Mouse (Mus musculus): ENCODE data around the gene Rasip1. TPM values are rescaled to one million over a fixed set of nuclear protein-coding genes. Genes with fewer than 3 reads are reported as not detected.

Rasip1 gene
- polyA plus RNA-seq, 1 experiment from 2014 or later = 17.2 TPM

DNA sequence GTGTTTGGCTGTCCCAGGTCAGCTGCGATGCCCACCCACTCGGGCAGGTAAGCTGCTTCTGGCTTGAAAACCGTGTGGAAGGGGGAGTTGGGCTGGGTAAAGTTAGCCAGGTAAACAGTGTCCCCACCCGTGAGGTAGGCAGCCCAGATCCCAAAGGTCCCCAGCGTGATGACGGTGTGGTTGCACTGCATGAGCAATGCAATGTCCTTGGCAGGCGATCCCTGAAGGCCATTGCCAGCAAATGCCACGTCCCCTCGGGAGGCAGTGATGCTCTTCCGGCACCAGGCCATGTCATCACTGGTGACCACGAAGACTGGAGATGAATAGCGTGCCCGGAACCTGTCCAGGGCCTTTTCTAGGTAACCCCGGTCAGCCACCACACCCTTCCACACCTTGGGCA lies 51.2 kb downstream of the Rasip1 start:
- no peak overlapping the region for H3K27ac ChIP-seq
- no peak overlapping the region for H3K4me2 ChIP-seq (replicated peaks)
- 93% methylated on average over 14 of the region's 14 CpGs for WGBS
- H3K9me3 ChIP-seq (ENCODE audit: control insufficient read depth, low read length) = no peaks in the 10 kb centered on the region
- H3K4me3 ChIP-seq (replicated peaks; ENCODE audit: low read length) = no peak overlapping the region
- H3K36me3 ChIP-seq (replicated peaks; ENCODE audit: control insufficient read depth, insufficient read depth) = no peaks in the 10 kb centered on the region
- H3K4me1 ChIP-seq (replicated peaks; ENCODE audit: control insufficient read depth, insufficient read depth, low read length) = no peaks in the 10 kb centered on the region
- H3K27me3 ChIP-seq (ENCODE audit: control insufficient read depth, insufficient read depth, low read length) = no peaks in the 10 kb centered on the region
- no peak for DNase-seq (ENCODE audit: low spot score)
- no peak for ATAC-seq (ENCODE audit: low FRiP score)
- H3K9ac ChIP-seq = no peak overlapping the region

DNA sequence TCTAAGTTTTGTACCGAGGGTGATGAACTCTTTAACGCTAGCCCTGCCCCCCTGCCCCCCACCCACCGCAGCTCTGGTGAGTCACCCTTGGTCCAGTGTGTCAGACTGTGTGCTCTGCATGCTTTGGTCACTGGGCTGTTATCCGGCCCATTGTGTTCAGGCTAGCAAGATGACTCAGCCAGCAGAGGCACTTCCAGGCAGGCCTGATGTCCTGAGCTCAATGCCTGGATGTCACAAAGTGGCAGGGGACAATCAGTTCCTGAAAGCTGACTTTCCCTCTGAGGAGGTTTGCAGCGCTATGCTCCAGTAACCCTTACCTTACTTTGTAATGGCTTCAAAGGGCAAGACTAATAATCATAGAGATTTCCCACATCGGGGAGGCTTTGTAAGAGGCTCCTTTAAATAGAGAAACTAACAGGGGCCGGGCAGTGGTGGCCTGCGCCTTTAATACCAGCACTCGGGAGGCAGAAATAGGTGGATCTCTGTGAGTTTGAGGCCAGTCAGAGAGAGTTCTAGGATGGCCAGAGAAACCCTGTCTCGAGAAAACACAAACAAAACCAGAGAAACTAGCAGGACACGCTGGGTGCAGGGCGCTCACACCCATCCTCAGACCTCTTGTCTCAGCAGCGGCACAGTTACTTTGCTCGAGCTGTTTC lies 52.8 kb downstream of the Rasip1 start:
- ATAC-seq (ENCODE audit: low FRiP score) = no peak
- Histone ChIP-seq H3K4me2 (replicated peaks) (no peak overlapping the region), H3K4me1 (replicated peaks; ENCODE audit: control insufficient read depth, insufficient read depth, low read length) (no peaks in the 10 kb centered on the region), H3K9me3 (ENCODE audit: control insufficient read depth, low read length) (no peaks in the 10 kb centered on the region), H3K9ac (no peak overlapping the region), H3K4me3 (replicated peaks; ENCODE audit: low read length) (no peak overlapping the region), H3K36me3 (replicated peaks; ENCODE audit: control insufficient read depth, insufficient read depth) (no peaks in the 10 kb centered on the region), H3K27me3 (ENCODE audit: control insufficient read depth, insufficient read depth, low read length) (no peaks in the 10 kb centered on the region), H3K27ac (no peak overlapping the region)
- 60% methylated on average over 14 of the region's 14 CpGs for WGBS
- no peak for DNase-seq (ENCODE audit: low spot score)

DNA sequence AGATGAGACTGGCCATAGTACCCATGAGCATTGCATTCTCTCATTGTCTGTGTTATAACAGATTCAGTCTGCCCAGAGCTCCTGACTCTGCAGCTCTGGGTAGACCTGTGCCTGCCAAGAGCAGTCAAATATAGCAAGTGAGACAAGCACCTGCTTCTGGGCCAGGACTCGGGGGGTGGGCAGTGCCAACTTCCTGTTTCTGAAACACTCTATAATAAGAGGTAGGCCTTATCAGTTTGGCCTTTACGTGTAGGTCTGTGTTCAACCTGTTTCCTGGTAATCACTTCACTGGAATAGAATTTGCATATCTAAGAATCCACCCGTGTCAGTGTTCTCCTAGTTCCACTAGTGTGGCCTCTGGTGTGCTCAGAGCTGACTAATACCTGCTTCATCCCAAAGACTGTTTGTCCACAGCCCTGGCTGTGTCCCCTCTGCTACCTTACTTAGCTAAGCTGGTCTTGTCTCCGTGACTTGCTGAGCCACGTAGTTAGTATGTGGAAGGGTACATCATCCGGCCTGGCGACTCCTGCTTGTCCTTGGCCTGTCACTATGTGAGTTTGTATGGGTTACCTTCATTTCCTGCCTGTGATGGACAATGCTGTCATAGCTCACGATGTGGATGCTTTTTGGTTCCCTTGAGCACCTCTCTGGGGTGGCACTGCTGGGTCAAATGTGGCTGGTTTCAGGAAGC lies 53.9 kb downstream of the Rasip1 start:
- ATAC-seq (ENCODE audit: low FRiP score) = no peak
- WGBS = 83% methylated on average over 8 of the region's 8 CpGs

DNA sequence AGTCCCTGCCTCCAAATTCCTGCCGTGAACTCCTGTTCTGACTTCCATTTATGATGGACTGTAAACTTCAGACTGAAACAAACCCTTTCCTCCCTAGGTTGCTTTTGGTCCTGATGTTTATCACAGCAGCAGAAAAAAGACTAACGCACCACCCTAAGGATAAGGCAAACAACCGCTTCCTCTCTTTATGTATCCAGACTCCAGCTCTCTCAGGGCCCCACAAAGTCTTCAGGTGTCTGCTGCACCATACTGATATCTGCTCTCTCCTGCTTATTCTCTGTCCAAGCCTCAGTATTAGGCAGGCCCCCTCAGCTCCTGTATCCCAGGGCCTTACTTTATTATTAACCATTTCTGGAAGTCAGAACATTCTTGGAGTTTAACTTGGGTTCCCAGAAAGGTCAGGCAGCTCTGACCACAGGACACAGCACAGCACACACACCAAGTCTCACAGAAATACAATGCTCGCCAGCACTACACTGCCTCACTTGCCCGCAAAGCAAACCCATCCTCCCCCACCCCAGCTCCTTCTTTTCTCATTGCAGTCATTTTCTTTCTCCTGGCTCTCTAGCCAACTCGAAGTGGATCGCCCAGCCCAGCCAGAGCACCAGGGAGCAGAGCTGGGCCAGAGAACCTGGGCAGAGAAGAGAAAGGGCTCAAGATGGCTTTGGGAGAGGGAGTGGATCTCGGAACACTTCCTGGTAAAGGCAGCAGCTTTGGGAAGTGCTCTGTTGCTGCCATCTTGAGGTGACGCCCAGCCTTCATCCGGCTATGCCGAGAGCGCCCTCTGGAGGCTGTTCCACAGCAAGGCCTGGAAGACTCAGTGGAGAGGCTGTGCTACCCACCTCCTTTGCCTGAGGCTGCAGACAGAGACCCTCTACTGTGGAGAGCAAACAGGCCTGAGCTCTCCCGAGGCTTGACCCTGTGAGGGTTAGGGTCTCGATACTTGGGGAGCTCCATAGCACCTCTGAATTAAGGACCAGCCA lies 55.1 kb downstream of the Rasip1 start:
- Histone ChIP-seq H3K9ac (peak overlapping the region; percentile 48; the same call in 1 of the 2 replicates), H3K27me3 (ENCODE audit: control insufficient read depth, insufficient read depth, low read length) (no peaks in the 10 kb centered on the region)
- 31% methylated on average over 14 of the region's 14 CpGs for WGBS

More for the DNA sequence above, 53.9 kb downstream of the Rasip1 start:
- H3K9ac ChIP-seq = no peak overlapping the region
- no peak overlapping the region for H3K4me3 ChIP-seq (replicated peaks; ENCODE audit: low read length)
- no peaks in the 10 kb centered on the region for H3K9me3 ChIP-seq (ENCODE audit: control insufficient read depth, low read length)
- no peak for DNase-seq (ENCODE audit: low spot score)
- no peak overlapping the region for H3K4me2 ChIP-seq (replicated peaks)
- no peaks in the 10 kb centered on the region for H3K36me3 ChIP-seq (replicated peaks; ENCODE audit: control insufficient read depth, insufficient read depth)
- H3K27me3 ChIP-seq (ENCODE audit: control insufficient read depth, insufficient read depth, low read length) = no peaks in the 10 kb centered on the region
- H3K27ac ChIP-seq = no peak overlapping the region
- no peaks in the 10 kb centered on the region for H3K4me1 ChIP-seq (replicated peaks; ENCODE audit: control insufficient read depth, insufficient read depth, low read length)

DNA sequence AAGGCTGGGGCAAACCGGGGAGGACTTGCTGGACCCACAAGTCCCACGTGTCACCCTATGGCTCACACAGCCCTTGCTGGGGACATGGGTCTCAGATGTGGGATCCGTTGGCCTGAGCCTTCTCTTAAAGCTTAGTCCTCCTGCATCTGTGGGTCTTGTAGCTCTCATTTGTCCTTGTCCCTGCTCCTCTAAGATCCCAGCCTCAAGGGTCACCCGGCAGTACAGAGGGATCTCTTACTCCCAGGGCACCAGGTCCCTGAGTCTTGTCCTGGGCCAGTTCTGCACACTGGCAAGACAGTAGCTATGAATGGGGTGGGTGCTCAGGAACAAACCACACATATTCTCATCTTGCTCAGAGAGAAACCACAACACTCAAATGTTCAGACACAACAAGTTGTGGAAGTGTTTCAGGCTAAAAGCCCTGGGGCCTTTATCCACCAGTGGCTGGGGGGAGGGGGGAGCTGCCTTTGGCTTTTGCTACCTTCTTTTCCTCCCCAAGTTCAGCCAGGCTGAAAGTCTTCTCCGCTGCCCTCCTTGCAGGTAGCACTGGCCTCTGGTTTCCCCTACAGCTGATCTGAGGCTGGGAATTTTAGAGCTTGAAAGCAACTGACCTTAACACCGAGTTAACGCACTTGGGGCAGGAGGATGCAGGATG lies 56.2 kb downstream of the Rasip1 start, which contains the start of gene Ntn5:
Gene Ntn5 (plus strand): TSS at position 627 of the 655 bp plus-strand sequence.
- no peaks in the 10 kb centered on the region for H3K36me3 ChIP-seq (replicated peaks; ENCODE audit: control insufficient read depth, insufficient read depth)
- H3K9ac ChIP-seq = no peak within 1 kb of the TSS
- H3K27me3 ChIP-seq (ENCODE audit: control insufficient read depth, insufficient read depth, low read length) = no peaks in the 10 kb centered on the region
- DNase-seq (ENCODE audit: low spot score) = no peak
- no peak for ATAC-seq (ENCODE audit: low FRiP score)
- WGBS = 70% methylated on average over 7 of the region's 7 CpGs
- H3K9me3 ChIP-seq (ENCODE audit: control insufficient read depth, low read length) = no peaks in the 10 kb centered on the region
- H3K4me3 ChIP-seq (replicated peaks; ENCODE audit: low read length) = no peak within 1 kb of the TSS
- no peaks in the 10 kb centered on the region for H3K4me1 ChIP-seq (replicated peaks; ENCODE audit: control insufficient read depth, insufficient read depth, low read length)
- H3K27ac ChIP-seq = no peak within 1 kb of the TSS
- no peak within 1 kb of the TSS for H3K4me2 ChIP-seq (replicated peaks)

More for the DNA sequence above, 55.1 kb downstream of the Rasip1 start:
- Histone ChIP-seq H3K4me1 (replicated peaks; ENCODE audit: control insufficient read depth, insufficient read depth, low read length) (no peaks in the 10 kb centered on the region), H3K4me3 (replicated peaks; ENCODE audit: low read length) (no peak overlapping the region), H3K9me3 (ENCODE audit: control insufficient read depth, low read length) (no peaks in the 10 kb centered on the region), H3K4me2 (replicated peaks) (peak overlapping the region; percentile 41), H3K27ac (peak overlapping the region; percentile 60; the same call in 1 of the 2 replicates), H3K36me3 (replicated peaks; ENCODE audit: control insufficient read depth, insufficient read depth) (no peaks in the 10 kb centered on the region)
- ATAC-seq (ENCODE audit: low FRiP score) (peak; percentile 63), DNase-seq (ENCODE audit: low spot score) (peak; percentile 87)

DNA sequence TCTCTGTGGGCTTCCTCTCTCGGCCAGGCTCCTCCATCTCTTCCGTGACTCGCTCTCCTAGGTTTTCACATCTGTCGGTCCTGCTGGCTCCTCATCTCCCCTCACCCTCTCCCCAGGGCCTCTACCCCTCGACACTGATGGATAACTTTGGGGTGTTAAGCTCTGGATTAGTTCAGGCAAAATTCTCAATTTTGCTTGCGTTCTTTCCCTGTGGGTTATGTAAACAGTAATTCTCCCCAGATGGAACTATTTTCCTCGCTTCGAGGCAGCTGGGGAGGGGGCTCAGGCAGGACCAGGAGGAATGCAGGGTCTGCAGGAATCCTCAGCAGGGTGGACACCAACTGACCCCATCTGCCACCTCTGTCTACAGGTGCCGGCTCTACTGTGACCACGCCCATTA lies 58.5 kb downstream of the Rasip1 start:
- no peaks in the 10 kb centered on the region for H3K4me1 ChIP-seq (replicated peaks; ENCODE audit: control insufficient read depth, insufficient read depth, low read length)
- ATAC-seq (ENCODE audit: low FRiP score) (no peak), DNase-seq (ENCODE audit: low spot score) (no peak)
- H3K36me3 ChIP-seq (replicated peaks; ENCODE audit: control insufficient read depth, insufficient read depth) = no peaks in the 10 kb centered on the region
- H3K27me3 ChIP-seq (ENCODE audit: control insufficient read depth, insufficient read depth, low read length) = no peaks in the 10 kb centered on the region
- H3K4me2 ChIP-seq (replicated peaks) = no peak overlapping the region
- H3K27ac ChIP-seq = no peak overlapping the region
- no peak overlapping the region for H3K4me3 ChIP-seq (replicated peaks; ENCODE audit: low read length)
- H3K9ac ChIP-seq = no peak overlapping the region
- no peaks in the 10 kb centered on the region for H3K9me3 ChIP-seq (ENCODE audit: control insufficient read depth, low read length)
- 60% methylated on average over 10 of the region's 10 CpGs for WGBS

DNA sequence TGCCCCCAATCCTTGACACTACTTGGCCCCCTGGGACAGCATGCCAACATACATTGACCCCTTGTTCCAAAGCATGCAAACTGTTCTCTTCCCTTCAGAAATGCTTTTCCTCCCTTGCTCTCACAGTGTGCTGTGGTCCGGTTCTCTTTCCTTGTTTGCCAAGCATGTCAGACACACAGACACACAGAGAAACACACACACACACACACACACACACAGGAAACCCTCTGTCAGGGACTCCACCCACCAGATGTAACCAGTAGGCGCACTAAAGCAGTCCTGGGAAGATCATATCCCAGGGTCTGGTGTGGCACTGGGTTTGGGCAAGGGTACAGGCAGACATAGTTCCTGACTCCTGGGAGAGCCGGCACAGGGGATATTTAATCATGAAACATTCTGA lies 59.6 kb downstream of the Rasip1 start:
- Histone ChIP-seq H3K4me1 (replicated peaks; ENCODE audit: control insufficient read depth, insufficient read depth, low read length) (no peaks in the 10 kb centered on the region), H3K9me3 (ENCODE audit: control insufficient read depth, low read length) (no peaks in the 10 kb centered on the region), H3K4me2 (replicated peaks) (no peak overlapping the region), H3K4me3 (replicated peaks; ENCODE audit: low read length) (no peak overlapping the region), H3K27me3 (ENCODE audit: control insufficient read depth, insufficient read depth, low read length) (no peaks in the 10 kb centered on the region), H3K36me3 (replicated peaks; ENCODE audit: control insufficient read depth, insufficient read depth) (no peaks in the 10 kb centered on the region), H3K27ac (no peak overlapping the region), H3K9ac (no peak overlapping the region)
- no peak for ATAC-seq (ENCODE audit: low FRiP score)
- 71% methylated on average over 3 of the region's 3 CpGs for WGBS
- no peak for DNase-seq (ENCODE audit: low spot score)

Data from hindbrain, embryonic 14.5 days (tissue).